Mouse (Mus musculus): ENCODE results near the gene Gm43552. TPM values are rescaled to one million over a fixed set of nuclear protein-coding genes. Genes with fewer than 3 reads are reported as not detected.

Gene Gm43552
- polyA plus RNA-seq, 1 experiment from 2014 or later, result not detected

GRCm38 (mm10) chr5:65444981-65445380, 47.7 kb downstream of the Gm43552 start:
- no peaks in the 10 kb centered on the region for H3K27me3 ChIP-seq (ENCODE audit: insufficient read depth, low read length)
- H3K27ac ChIP-seq (ENCODE audit: low read depth), result no peak overlapping the region
- H3K9me3 ChIP-seq (ENCODE audit: low read depth, low read length), result no peaks in the 10 kb centered on the region
- 33% methylated on average over 3 of the region's 6 CpGs for WGBS
- DNase-seq, result peak; percentile 34
- H3K4me1 ChIP-seq (ENCODE audit: insufficient read depth), result no peaks in the 10 kb centered on the region
- ATAC-seq (ENCODE audit: insufficient read depth), result peak; percentile 35; the same call in 1 of the 2 replicates
- no peak overlapping the region for H3K4me3 ChIP-seq (ENCODE audit: low read depth, low read length)
- TF ChIP-seq CTCF (IDR thresholded peaks at IDR 0.05; ENCODE audit: low read depth), result no peak
- H3K36me3 ChIP-seq (ENCODE audit: insufficient read depth), result 0 out of 2 replicates have a peak, but pooled peaks cover 4% of the 10 kb centered on the region
- no peak overlapping the region for H3K4me2 ChIP-seq
- no peak overlapping the region for H3K9ac ChIP-seq

GRCm38 (mm10) chr5:65438041-65438440, 54.6 kb downstream of the Gm43552 start:
- Histone ChIP-seq H3K9ac (no peak overlapping the region), H3K27ac (ENCODE audit: low read depth) (no peak overlapping the region), H3K27me3 (ENCODE audit: insufficient read depth, low read length) (no peaks in the 10 kb centered on the region), H3K36me3 (ENCODE audit: insufficient read depth) (no peaks in the 10 kb centered on the region), H3K4me1 (ENCODE audit: insufficient read depth) (no peaks in the 10 kb centered on the region), H3K4me3 (ENCODE audit: low read depth, low read length) (no peak overlapping the region), H3K9me3 (ENCODE audit: low read depth, low read length) (no peaks in the 10 kb centered on the region), H3K4me2 (no peak overlapping the region)
- ATAC-seq (ENCODE audit: insufficient read depth) (no peak), DNase-seq (no peak)
- no peak for TF ChIP-seq CTCF (IDR thresholded peaks at IDR 0.05; ENCODE audit: low read depth)

GRCm38 (mm10) chr5:65435806-65436561, 56.6 kb downstream of the Gm43552 start, which contains the start of gene Ugdh:
Gene Ugdh, minus strand, starts transcription at chr5:65435949.
- under 1% methylated on average over 51 of the region's 51 CpGs for WGBS
- peak within 1 kb of the TSS; percentile 95 for H3K27ac ChIP-seq (ENCODE audit: low read depth)
- no peaks in the 10 kb centered on the region for H3K9me3 ChIP-seq (ENCODE audit: low read depth, low read length)
- no peaks in the 10 kb centered on the region for H3K27me3 ChIP-seq (ENCODE audit: insufficient read depth, low read length)
- no peak for TF ChIP-seq CTCF (IDR thresholded peaks at IDR 0.05; ENCODE audit: low read depth)
- peak within 1 kb of the TSS; percentile 90 for H3K4me2 ChIP-seq
- DNase-seq (peak; percentile 100), ATAC-seq (ENCODE audit: insufficient read depth) (peak; percentile 97)
- H3K4me3 ChIP-seq (ENCODE audit: low read depth, low read length), result peak within 1 kb of the TSS; percentile 83
- no peaks in the 10 kb centered on the region for H3K36me3 ChIP-seq (ENCODE audit: insufficient read depth)
- H3K9ac ChIP-seq, result peak within 1 kb of the TSS; percentile 84
- H3K4me1 ChIP-seq (ENCODE audit: insufficient read depth), result no peaks in the 10 kb centered on the region

- Histone ChIP-seq H3K4me2 (peak overlapping the region; percentile 90), H3K4me1 (ENCODE audit: insufficient read depth) (no peaks in the 10 kb centered on the region), H3K9ac (peak overlapping the region; percentile 84), H3K4me3 (ENCODE audit: low read depth, low read length) (peak overlapping the region; percentile 83), H3K27ac (ENCODE audit: low read depth) (peak overlapping the region; percentile 95), H3K36me3 (ENCODE audit: insufficient read depth) (0 out of 2 replicates have a peak, but pooled peaks cover 2% of the 10 kb centered on the region), H3K9me3 (ENCODE audit: low read depth, low read length) (no peaks in the 10 kb centered on the region), H3K27me3 (ENCODE audit: insufficient read depth, low read length) (no peaks in the 10 kb centered on the region)
- under 1% methylated on average over 47 of the region's 47 CpGs for WGBS
- peak; percentile 69 for DNase-seq
- no peak; the same call in 1 of the 2 replicates for ATAC-seq (ENCODE audit: insufficient read depth)
- no peak for TF ChIP-seq CTCF (IDR thresholded peaks at IDR 0.05; ENCODE audit: low read depth)
Measured at GRCm38 (mm10) chr5:65435363-65435805, 57.2 kb downstream of the Gm43552 start.

GRCm38 (mm10) chr5:65434471-65435362, 57.9 kb downstream of the Gm43552 start:
- H3K27ac ChIP-seq (ENCODE audit: low read depth), result peak overlapping the region; percentile 95
- no peaks in the 10 kb centered on the region for H3K4me1 ChIP-seq (ENCODE audit: insufficient read depth)
- no peak for TF ChIP-seq CTCF (IDR thresholded peaks at IDR 0.05; ENCODE audit: low read depth)
- peak; percentile 55 for DNase-seq
- 0 out of 2 replicates have a peak, but pooled peaks cover 4% of the 10 kb centered on the region for H3K36me3 ChIP-seq (ENCODE audit: insufficient read depth)
- peak overlapping the region; percentile 83 for H3K4me3 ChIP-seq (ENCODE audit: low read depth, low read length)
- no peaks in the 10 kb centered on the region for H3K27me3 ChIP-seq (ENCODE audit: insufficient read depth, low read length)
- ATAC-seq (ENCODE audit: insufficient read depth), result no peak
- H3K9me3 ChIP-seq (ENCODE audit: low read depth, low read length), result no peaks in the 10 kb centered on the region
- 5% methylated on average over 15 of the region's 15 CpGs for WGBS
- peak overlapping the region; percentile 84 for H3K9ac ChIP-seq
- H3K4me2 ChIP-seq, result peak overlapping the region; percentile 90

- H3K4me2 ChIP-seq, result no peak overlapping the region
- peaks cover 23% of the 10 kb centered on the region; the same call in 1 of the 2 replicates for H3K36me3 ChIP-seq (ENCODE audit: insufficient read depth)
- TF ChIP-seq CTCF (IDR thresholded peaks at IDR 0.05; ENCODE audit: low read depth), result no peak
- no peaks in the 10 kb centered on the region for H3K9me3 ChIP-seq (ENCODE audit: low read depth, low read length)
- H3K4me3 ChIP-seq (ENCODE audit: low read depth, low read length), result no peak overlapping the region
- H3K4me1 ChIP-seq (ENCODE audit: insufficient read depth), result no peaks in the 10 kb centered on the region
- H3K27me3 ChIP-seq (ENCODE audit: insufficient read depth, low read length), result no peaks in the 10 kb centered on the region
- DNase-seq, result no peak
- no peak overlapping the region for H3K27ac ChIP-seq (ENCODE audit: low read depth)
- no peak for ATAC-seq (ENCODE audit: insufficient read depth)
- WGBS, result 87% methylated on average over 5 of the region's 5 CpGs
- H3K9ac ChIP-seq, result no peak overlapping the region
Measured at GRCm38 (mm10) chr5:65429441-65429840, 63.2 kb downstream of the Gm43552 start.

All from lung, embryonic 14.5 days (tissue).